Mouse (Mus musculus): ENCODE measurements at regions not wholly inside any gene's neighbourhood (a gene's known extent, or its start where the extent isn't known, plus 50 kb on each side); places are given as distances from the start of the nearest gene placed in this dataset.

DNA sequence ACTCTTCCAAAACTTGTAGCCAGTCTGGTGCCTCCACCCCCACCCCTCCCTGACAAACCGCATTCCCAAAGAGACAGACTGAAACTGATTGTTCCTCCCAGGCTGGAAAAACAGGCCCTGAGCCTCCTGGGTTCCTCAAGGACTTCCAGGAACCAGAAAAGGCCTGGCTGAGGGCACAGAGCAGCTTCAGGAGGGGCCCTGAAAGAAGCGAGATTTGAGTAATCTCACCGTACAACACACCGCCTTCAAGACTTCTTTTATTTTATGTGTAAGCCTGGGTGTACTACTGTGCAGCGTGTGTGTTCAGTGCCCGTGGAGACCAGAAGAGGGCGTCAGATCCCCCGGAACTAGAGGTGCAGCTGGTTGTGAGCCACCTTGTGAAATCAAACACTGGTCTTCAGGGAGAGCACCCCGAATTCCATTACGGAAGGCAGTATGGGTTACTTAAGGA is 96.4 kb upstream of the Errfi1 start:
- TF ChIP-seq CTCF (IDR thresholded peaks at IDR 0.05; ENCODE audit: borderline replicate concordance, insufficient read depth, low read length): peak; percentile 35; the same call in 1 of the 2 replicates
- TF ChIP-seq POLR2A (IDR thresholded peaks at IDR 0.05; ENCODE audit: low read depth, low read length): no peak
